In the genomic region with DNA sequence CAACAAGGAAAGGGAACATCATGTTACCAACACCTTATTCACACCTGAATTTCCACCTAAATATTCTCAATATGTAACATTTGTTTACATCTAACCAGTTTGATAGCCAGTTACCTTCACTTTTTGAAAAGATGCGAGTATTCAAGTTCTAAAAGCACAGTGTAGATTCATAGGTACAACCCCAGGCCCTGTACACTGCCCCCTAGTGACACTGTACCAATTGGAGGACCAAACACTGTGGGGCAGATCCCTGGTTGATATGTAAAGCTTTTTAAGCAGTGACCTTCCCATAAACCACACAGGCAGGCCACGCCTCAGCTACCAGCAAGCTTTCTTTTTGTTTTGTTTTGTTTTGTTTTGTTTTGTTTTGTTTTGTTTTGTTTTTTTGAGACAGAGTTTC, we compare ENCODE assay signal across 1 mouse cellular context.
TF ChIP-seq lines count a peak whose summit lies in the region.

No protein-coding gene starts in this region.

TF ChIP-seq in MEL, 35 proteins besides CTCF, POLR2A, EP300 and RAD21:
- TF ChIP-seq SMC3 (IDR thresholded peaks at IDR 0.05; ENCODE audit: low read depth, low read length) (peak; percentile 54), ETS1 (IDR thresholded peaks at IDR 0.05; ENCODE audit: low read depth, low read length) (no peak), POLR2AphosphoS5 (IDR thresholded peaks at IDR 0.05; ENCODE audit: borderline replicate concordance, low read depth, low read length) (no peak), E2F4 (IDR thresholded peaks at IDR 0.05; ENCODE audit: borderline replicate concordance, low read depth, low read length) (no peak), MAFK (IDR thresholded peaks at IDR 0.05; ENCODE audit: borderline replicate concordance, low read depth, low read length) (no peak), MXI1 (IDR thresholded peaks at IDR 0.05; ENCODE audit: low read depth, low read length) (no peak), RCOR1 (IDR thresholded peaks at IDR 0.05; ENCODE audit: low read depth, low read length) (no peak), GATA1 (IDR thresholded peaks at IDR 0.05; ENCODE audit: low read depth, low read length) (no peak), TBP (IDR thresholded peaks at IDR 0.05; ENCODE audit: low read depth, low read length) (no peak)
TF ChIP-seq in MEL: peak in this region for 1.
